Comparison of ENCODE assay signal across 7 mouse cellular contexts in the genomic region with DNA sequence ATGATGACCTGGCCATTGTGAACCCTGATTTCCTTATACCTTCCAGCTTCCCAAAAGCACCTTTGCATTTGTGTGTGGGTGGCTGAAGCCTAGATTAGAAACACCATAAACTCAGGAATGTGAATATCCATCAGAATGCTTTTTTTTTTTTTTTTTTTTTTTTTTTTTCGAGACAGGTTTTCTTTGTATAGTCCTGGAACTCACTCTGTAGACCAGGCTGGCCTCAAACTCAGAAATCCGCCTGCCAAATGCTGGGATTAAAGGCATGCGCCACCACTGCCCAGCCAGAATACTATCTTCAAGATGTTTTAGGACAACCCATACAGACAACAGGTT. TPM values are rescaled to one million over a fixed set of nuclear protein-coding genes. Genes with fewer than 3 reads are reported as not detected.
A peak's percentile ranks its signal among the peaks of the same experiment; 100 is the strongest.
DNase-seq lines count a peak whose midpoint lies in the region; ATAC-seq and TF ChIP-seq lines count a peak whose summit lies in the region.

No protein-coding gene starts in this region.

- no peak for ATAC-seq in lung, postnatal 0 days
- no peak; the same call in 1 of the 2 replicates for ATAC-seq in forebrain, embryonic 11.5 days (replicated peaks; ENCODE audit: low FRiP score)
- ATAC-seq in limb, embryonic 13.5 days (ENCODE audit: low FRiP score, low read depth), result peak; percentile 20; the same call in 1 of the 2 replicates
- ATAC-seq in stomach, embryonic 14.5 days (ENCODE audit: insufficient number of reproducible peaks, insufficient read depth, low FRiP score, low read depth), result no peak
- ATAC-seq in activated CD4-positive, CD25-positive, alpha-beta regulatory T cell, adult 4 months, result no peak

- no peaks in the 10 kb centered on the region for H3K36me3 ChIP-seq in lung, postnatal 0 days (ENCODE audit: insufficient read depth, low read length)
- no peaks in the 10 kb centered on the region; the same call in 1 of the 2 replicates for H3K36me3 ChIP-seq in forebrain, embryonic 11.5 days (ENCODE audit: control insufficient read depth, insufficient read depth, low read length)
- H3K36me3 ChIP-seq in limb, embryonic 13.5 days, result peaks cover 9% of the 10 kb centered on the region; the same call in 1 of the 2 replicates
- no peaks in the 10 kb centered on the region for H3K36me3 ChIP-seq in stomach, embryonic 14.5 days (ENCODE audit: control insufficient read depth, insufficient read depth, low read length)

- no peak for TF ChIP-seq CTCF in lung, postnatal 0 days (IDR thresholded peaks at IDR 0.05)

- peaks cover 6% of the 10 kb centered on the region; the same call in 1 of the 2 replicates for H3K4me1 ChIP-seq in lung, postnatal 0 days (ENCODE audit: insufficient read depth, low read depth, low read length)
- H3K4me1 ChIP-seq in forebrain, embryonic 11.5 days (replicated peaks; ENCODE audit: control insufficient read depth, insufficient read depth, low read length), result peaks cover 4% of the 10 kb centered on the region; the same call in 1 of the 2 replicates
- peaks cover 19% of the 10 kb centered on the region for H3K4me1 ChIP-seq in limb, embryonic 13.5 days
- peaks cover 9% of the 10 kb centered on the region; the same call in 1 of the 2 replicates for H3K4me1 ChIP-seq in stomach, embryonic 14.5 days (ENCODE audit: control insufficient read depth, insufficient read depth, low read length)

- H3K9me3 ChIP-seq in lung, postnatal 0 days (ENCODE audit: low read length), result no peaks in the 10 kb centered on the region
- H3K9me3 ChIP-seq in forebrain, embryonic 11.5 days (ENCODE audit: control insufficient read depth, low read length), result no peaks in the 10 kb centered on the region
- H3K9me3 ChIP-seq in limb, embryonic 13.5 days, result no peaks in the 10 kb centered on the region
- no peaks in the 10 kb centered on the region for H3K9me3 ChIP-seq in stomach, embryonic 14.5 days (ENCODE audit: control insufficient read depth, low read depth, low read length)

- H3K27me3 ChIP-seq in lung, postnatal 0 days (replicated peaks; ENCODE audit: insufficient read depth, low read length), result no peaks in the 10 kb centered on the region
- no peaks in the 10 kb centered on the region for H3K27me3 ChIP-seq in forebrain, embryonic 11.5 days (ENCODE audit: control insufficient read depth, insufficient read depth, low read length)
- H3K27me3 ChIP-seq in limb, embryonic 13.5 days, result no peaks in the 10 kb centered on the region
- no peaks in the 10 kb centered on the region for H3K27me3 ChIP-seq in stomach, embryonic 14.5 days (ENCODE audit: control insufficient read depth, insufficient read depth, low read length)

- H3K27ac ChIP-seq in lung, postnatal 0 days (ENCODE audit: low read length), result peak overlapping the region; percentile 99
- peak overlapping the region; percentile 96 for H3K27ac ChIP-seq in forebrain, embryonic 11.5 days (ENCODE audit: low read depth, low read length)
- peak overlapping the region; percentile 98 for H3K27ac ChIP-seq in limb, embryonic 13.5 days
- H3K27ac ChIP-seq in stomach, embryonic 14.5 days (ENCODE audit: low read length), result peak overlapping the region; percentile 98

- no peak for DNase-seq in lung, postnatal 0 days (ENCODE audit: low spot score)
- DNase-seq in lung, adult 18-20 months, result no peak
- no peak for DNase-seq in forebrain, embryonic 11.5 days (ENCODE audit: low spot score)
- no peak for DNase-seq in layer of hippocampus, postnatal 10 days (ENCODE audit: low spot score in 2 of 2)

- peak overlapping the region; percentile 66 for H3K4me2 ChIP-seq in lung, postnatal 0 days (replicated peaks; ENCODE audit: low read depth, low read length)
- H3K4me2 ChIP-seq in forebrain, embryonic 11.5 days (ENCODE audit: low read depth, low read length, severe bottlenecking), result peak overlapping the region; percentile 67
- H3K4me2 ChIP-seq in limb, embryonic 13.5 days (replicated peaks), result peak overlapping the region; percentile 67
- peak overlapping the region; percentile 80 for H3K4me2 ChIP-seq in stomach, embryonic 14.5 days (replicated peaks; ENCODE audit: low read depth, low read length)

- TF ChIP-seq EP300 in lung, postnatal 0 days (IDR thresholded peaks at IDR 0.05), result no peak

- 21% methylated on average over 3 of the region's 3 CpGs for WGBS in lung, postnatal 0 days
- 19% methylated on average over 3 of the region's 3 CpGs for WGBS in forebrain, embryonic 11.5 days
- WGBS in limb, embryonic 13.5 days, result 23% methylated on average over 3 of the region's 3 CpGs
- WGBS in stomach, embryonic 14.5 days, result 22% methylated on average over 3 of the region's 3 CpGs

- H3K9ac ChIP-seq in lung, postnatal 0 days (replicated peaks; ENCODE audit: low read depth), result peak overlapping the region; percentile 84; the same call in 1 of the 2 replicates
- H3K9ac ChIP-seq in forebrain, embryonic 11.5 days (ENCODE audit: low read length), result peak overlapping the region; percentile 76
- peak overlapping the region; percentile 45; the same call in 1 of the 2 replicates for H3K9ac ChIP-seq in limb, embryonic 13.5 days
- H3K9ac ChIP-seq in stomach, embryonic 14.5 days (replicated peaks; ENCODE audit: low read depth, low read length), result 0 out of 2 replicates have a peak overlapping the region, but pooled peaks have one; percentile 67

- H3K4me3 ChIP-seq in lung, postnatal 0 days (ENCODE audit: low read depth, low read length), result peak overlapping the region; percentile 70
- H3K4me3 ChIP-seq in forebrain, embryonic 11.5 days (ENCODE audit: low read depth, low read length), result peak overlapping the region; percentile 89
- peak overlapping the region; percentile 87 for H3K4me3 ChIP-seq in limb, embryonic 13.5 days
- H3K4me3 ChIP-seq in stomach, embryonic 14.5 days (ENCODE audit: low read depth, low read length), result peak overlapping the region; percentile 77

RNA-seq across cellular contexts. Expression of gene Ccm2, which starts 0.9 kb away (rescaled TPM):
- 58.7 and 62.4 TPM in 2 replicates for polyA plus RNA-seq in lung, postnatal 0 days (2015; fragmentation: Nextera tagmentation; extraction: Ambion mirVana)
- 90.8 and 97.2 TPM in 2 replicates for polyA plus RNA-seq in forebrain, embryonic 11.5 days (2014; fragmentation: Nextera tagmentation; extraction: Ambion mirVana)
- 99.0 and 102 TPM in 2 replicates for polyA plus RNA-seq in limb, embryonic 13.5 days (2015; fragmentation: Nextera tagmentation; extraction: Ambion mirVana)
- polyA plus RNA-seq in stomach, embryonic 14.5 days (2014; fragmentation: Nextera tagmentation; extraction: Ambion mirVana), result 82.8 and 86.2 TPM in 2 replicates
- 100 to 1,000 TPM; 136 TPM for polyA plus RNA-seq in activated CD4-positive, CD25-positive, alpha-beta regulatory T cell, adult 4 months (2017; shearing (Covaris generic))
- total RNA-seq in layer of hippocampus, postnatal 10 days (2021), result 10 to 100 TPM; 52.4 to 57.9 TPM

RNA-seq across cellular contexts. Expression of gene Myo1g, which starts 25.1 kb away (rescaled TPM):
- polyA plus RNA-seq in lung, postnatal 0 days (2015; fragmentation: Nextera tagmentation; extraction: Ambion mirVana), result 5.7 and 6.2 TPM in 2 replicates
- polyA plus RNA-seq in forebrain, embryonic 11.5 days (2014; fragmentation: Nextera tagmentation; extraction: Ambion mirVana), result 0.16 and 0.63 TPM in 2 replicates
- polyA plus RNA-seq in limb, embryonic 13.5 days (2015; fragmentation: Nextera tagmentation; extraction: Ambion mirVana), result 1.5 and 2.1 TPM in 2 replicates
- polyA plus RNA-seq in stomach, embryonic 14.5 days (2014; fragmentation: Nextera tagmentation; extraction: Ambion mirVana), result 1.1 and 1.3 TPM in 2 replicates
- 100 to 1,000 TPM; 138 to 145 TPM for polyA plus RNA-seq in activated CD4-positive, CD25-positive, alpha-beta regulatory T cell, adult 4 months (2017; shearing (Covaris generic))
- total RNA-seq in layer of hippocampus, postnatal 10 days (2021), result under 1 TPM; 0.25 to 0.49 TPM

Comparison
In these comparisons a context has a peak if more than half of its experiments do, and no peak if none do; other contexts are left out.
1. RNA of gene Myo1g, which starts 25.1 kb away (polyA plus RNA-seq): 138 to 145 TPM in activated CD4-positive, CD25-positive, alpha-beta regulatory T cell, adult 4 months; 5.7 to 6.2 TPM in lung, postnatal 0 days, 1.5 to 2.1 TPM in limb, embryonic 13.5 days, 1.1 to 1.3 TPM in stomach, embryonic 14.5 days and 0.16 to 0.63 TPM in forebrain, embryonic 11.5 days; every median in the first group is over 10 times any median in the second.
2. Peak in every context shown above with its lines, with median percentiles within 50 percentile points of each other: H3K27ac ChIP-seq, H3K4me2 ChIP-seq, H3K4me3 ChIP-seq and H3K9ac ChIP-seq.